Mouse (Mus musculus) heart, embryonic 12.5 days (tissue): ENCODE data around the gene Cit. TPM values are rescaled to one million over a fixed set of nuclear protein-coding genes. Genes with fewer than 3 reads are reported as not detected.

Experiments used
- ATAC-seq: fragments of 200-750 bp; cut with Nextera tagmentation; 2 replicates; pipeline ENCODE4 v1.8.0; 2017; ENCODE audit warnings: moderate TSS enrichment, moderate library complexity; ENCODE audit not compliant: insufficient number of reproducible peaks, low FRiP score
- H3K27ac ChIP-seq: fragments of 300-500 bp; sonication (generic); 2 replicates; pipeline ENCODE4 v1.5.1; 2016; ENCODE audit warnings: mild to moderate bottlenecking, moderate library complexity; ENCODE audit not compliant: poor library complexity, severe bottlenecking
- H3K27me3 ChIP-seq: fragments of 300-500 bp; sonication (generic); replicated peaks from 2 replicates; pipeline ENCODE4 v1.6.1; 2016; ENCODE audit warnings: mild to moderate bottlenecking, moderate library complexity
- H3K36me3 ChIP-seq: fragments of 300-500 bp; sonication (generic); 2 replicates; pipeline ENCODE4 v1.6.1; 2016; ENCODE audit warnings: mild to moderate bottlenecking, moderate library complexity
- H3K4me1 ChIP-seq: fragments of 300-500 bp; sonication (generic); replicated peaks from 2 replicates; pipeline ENCODE4 v1.6.1; 2016; ENCODE audit warnings: mild to moderate bottlenecking
- H3K4me2 ChIP-seq: fragments of 300-500 bp; sonication (generic); 2 replicates; pipeline ENCODE4 v1.6.1; 2016; ENCODE audit warnings: mild to moderate bottlenecking, moderate library complexity
- H3K4me3 ChIP-seq: fragments of 300-500 bp; sonication (generic); 2 replicates; pipeline ENCODE4 v1.5.1; 2016; ENCODE audit warnings: mild to moderate bottlenecking
- H3K9ac ChIP-seq: fragments of 300-500 bp; sonication (generic); 2 replicates; pipeline ENCODE4 v1.6.1; 2016; ENCODE audit warnings: mild to moderate bottlenecking, moderate library complexity
- H3K9me3 ChIP-seq: fragments of 300-500 bp; sonication (generic); replicated peaks from 2 replicates; pipeline ENCODE4 v1.6.1; 2016; ENCODE audit warnings: mild to moderate bottlenecking, moderate library complexity
- WGBS: fragments of 180-500 bp; shearing (Covaris S2); methylation state at CpG from one replicate; pipeline ENCODE4 v1.1.7; 2016; 5-methylcytosine and 5-hydroxymethylcytosine counted together
- polyA plus RNA-seq: library from polyadenylated mRNA; unstranded; fragments of >200 nt; fragmentation: Nextera tagmentation; extraction: Ambion mirVana; gene quantifications from 2 replicates; pipeline ENCODE4 v1.2.1, GENCODE M21; 2016

Gene Cit
- polyA plus RNA-seq, 1 experiment from 2014 or later = 28.5 TPM

GRCm38 (mm10) chr5:115835291-115835690 is 9.8 kb upstream of the Cit start:
- Histone ChIP-seq H3K9me3 (peaks cover 4% of the 10 kb centered on the region; the same call in 1 of the 2 replicates), H3K9ac (no peak overlapping the region), H3K4me2 (no peak overlapping the region), H3K4me3 (no peak overlapping the region), H3K27ac (no peak overlapping the region), H3K27me3 (no peaks in the 10 kb centered on the region), H3K4me1 (no peaks in the 10 kb centered on the region), H3K36me3 (no peaks in the 10 kb centered on the region)
- 60% methylated on average over 7 of the region's 7 CpGs for WGBS
- ATAC-seq = no peak

GRCm38 (mm10) chr5:115838059-115838458 is 7.0 kb upstream of the Cit start:
- WGBS = 69% methylated on average over 6 of the region's 6 CpGs
- Histone ChIP-seq H3K36me3 (no peaks in the 10 kb centered on the region), H3K4me1 (no peaks in the 10 kb centered on the region), H3K27ac (no peak overlapping the region), H3K9ac (no peak overlapping the region), H3K9me3 (0 out of 2 replicates have a peak, but pooled peaks cover 7% of the 10 kb centered on the region), H3K27me3 (no peaks in the 10 kb centered on the region), H3K4me3 (no peak overlapping the region), H3K4me2 (no peak overlapping the region)
- no peak for ATAC-seq

DNA sequence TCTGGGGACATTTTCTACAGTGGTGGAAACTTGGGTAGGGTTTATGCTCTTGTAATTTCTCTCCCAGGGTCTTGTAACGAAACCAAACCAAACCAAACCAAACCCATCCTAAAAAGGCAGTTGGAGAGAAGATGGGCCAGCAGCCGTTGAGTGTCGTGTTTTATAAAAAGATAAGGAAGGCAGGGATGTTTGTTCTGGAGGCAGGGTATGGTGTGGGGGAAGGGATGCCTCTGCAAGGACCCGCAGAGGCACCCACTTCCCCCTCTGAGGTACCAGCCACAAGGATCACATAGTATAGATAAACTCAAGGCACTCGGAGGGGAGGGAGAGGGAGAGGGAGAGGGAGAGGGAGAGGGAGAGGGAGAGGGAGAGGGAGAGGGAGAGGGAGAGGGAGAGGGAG is 4.6 kb upstream of the Cit start:
- H3K4me2 ChIP-seq = no peak overlapping the region
- no peak overlapping the region for H3K27ac ChIP-seq
- 36% methylated on average over 4 of the region's 5 CpGs for WGBS
- H3K9ac ChIP-seq = no peak overlapping the region
- H3K4me1 ChIP-seq = peaks cover 9% of the 10 kb centered on the region
- no peak for ATAC-seq
- no peaks in the 10 kb centered on the region for H3K36me3 ChIP-seq
- H3K27me3 ChIP-seq = no peaks in the 10 kb centered on the region
- H3K9me3 ChIP-seq = 0 out of 2 replicates have a peak, but pooled peaks cover 7% of the 10 kb centered on the region
- H3K4me3 ChIP-seq = no peak overlapping the region

DNA sequence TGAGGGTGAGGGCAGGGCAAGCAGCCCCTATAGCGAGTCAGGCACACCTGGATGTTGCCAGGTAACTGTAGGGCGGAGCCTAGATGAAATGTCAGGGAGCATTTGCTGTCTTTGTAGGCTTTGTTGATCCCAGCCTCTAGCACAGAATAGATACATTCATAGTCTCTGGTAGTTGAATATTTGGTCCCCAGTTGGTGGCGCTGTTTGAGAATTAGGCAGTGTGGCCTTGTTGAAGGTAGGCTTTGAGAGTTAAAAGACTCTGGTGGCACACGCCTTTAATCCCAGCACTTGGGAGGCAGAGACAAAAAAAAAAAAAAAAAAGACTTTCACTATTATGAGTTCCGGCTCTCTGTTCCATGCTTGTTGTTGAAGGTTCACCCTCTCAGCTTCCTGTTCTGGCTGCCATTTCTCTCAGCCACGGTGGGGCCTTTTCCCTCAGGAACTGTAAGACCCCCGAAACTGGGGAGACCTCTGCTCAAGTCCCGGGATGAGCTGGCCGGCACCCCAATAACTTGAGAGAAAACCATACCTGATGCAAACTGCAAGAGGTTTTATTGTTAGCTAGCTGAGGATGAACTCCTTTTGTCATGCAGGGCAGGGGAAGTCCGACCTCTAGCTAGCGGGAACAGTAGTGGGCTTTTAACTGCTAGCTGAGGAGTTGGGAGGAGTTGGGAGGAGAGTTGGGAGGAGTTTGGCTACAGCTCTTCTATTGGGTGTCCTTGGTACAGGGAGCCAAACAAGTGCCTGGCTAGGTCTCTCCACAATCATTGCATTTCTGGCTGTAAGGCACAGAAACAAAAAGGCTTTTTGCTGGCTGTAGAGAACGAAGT is 3.9 kb upstream of the Cit start:
- H3K4me1 ChIP-seq = peaks cover 16% of the 10 kb centered on the region

DNA sequence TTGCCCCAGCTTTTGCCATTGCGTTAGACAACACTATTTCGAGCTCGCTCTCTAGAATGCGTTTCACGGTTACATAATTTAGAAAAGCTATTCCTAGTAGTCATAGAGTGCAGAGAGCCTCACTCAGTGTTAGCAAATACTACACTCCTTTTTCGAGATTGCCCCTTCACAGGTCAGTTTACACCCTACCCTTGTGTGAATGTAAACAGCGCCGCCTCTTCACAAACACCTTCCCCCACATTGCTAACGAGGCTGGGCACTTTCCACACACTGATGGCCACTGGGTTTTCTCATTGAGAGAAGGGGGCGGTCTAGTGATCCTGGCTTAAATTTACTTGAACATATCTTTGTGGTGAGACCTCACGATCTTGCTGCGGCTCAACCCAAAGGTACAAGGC is 711 bp upstream of the Cit start:
- Histone ChIP-seq H3K27me3 (no peaks in the 10 kb centered on the region), H3K9ac (peak overlapping the region; percentile 70), H3K4me1 (peaks cover 21% of the 10 kb centered on the region), H3K4me2 (peak overlapping the region; percentile 98), H3K9me3 (0 out of 2 replicates have a peak, but pooled peaks cover 7% of the 10 kb centered on the region), H3K4me3 (peak overlapping the region; percentile 96), H3K27ac (peak overlapping the region; percentile 69), H3K36me3 (peaks cover 17% of the 10 kb centered on the region)
- 4% methylated on average over 12 of the region's 12 CpGs for WGBS
- peak; percentile 20; the same call in 1 of the 2 replicates for ATAC-seq

More for the DNA sequence above, 3.9 kb upstream of the Cit start:
- Histone ChIP-seq H3K9me3 (0 out of 2 replicates have a peak, but pooled peaks cover 7% of the 10 kb centered on the region), H3K27ac (no peak overlapping the region), H3K4me2 (no peak overlapping the region), H3K27me3 (no peaks in the 10 kb centered on the region), H3K4me3 (no peak overlapping the region), H3K36me3 (no peaks in the 10 kb centered on the region), H3K9ac (no peak overlapping the region)
- 76% methylated on average over 12 of the region's 12 CpGs for WGBS
- no peak for ATAC-seq

- peak overlapping the region; percentile 96 for H3K4me3 ChIP-seq
- 0 out of 2 replicates have a peak, but pooled peaks cover 7% of the 10 kb centered on the region for H3K9me3 ChIP-seq
- no peaks in the 10 kb centered on the region for H3K27me3 ChIP-seq
- WGBS = 33% methylated on average over 8 of the region's 8 CpGs
- H3K9ac ChIP-seq = peak overlapping the region; percentile 91
- H3K27ac ChIP-seq = no peak overlapping the region
- ATAC-seq = no peak
- H3K36me3 ChIP-seq = peaks cover 29% of the 10 kb centered on the region
- H3K4me2 ChIP-seq = peak overlapping the region; percentile 98
- peaks cover 21% of the 10 kb centered on the region for H3K4me1 ChIP-seq
Measured at GRCm38 (mm10) chr5:115845635-115846174, 627 bp downstream of the Cit start.

DNA sequence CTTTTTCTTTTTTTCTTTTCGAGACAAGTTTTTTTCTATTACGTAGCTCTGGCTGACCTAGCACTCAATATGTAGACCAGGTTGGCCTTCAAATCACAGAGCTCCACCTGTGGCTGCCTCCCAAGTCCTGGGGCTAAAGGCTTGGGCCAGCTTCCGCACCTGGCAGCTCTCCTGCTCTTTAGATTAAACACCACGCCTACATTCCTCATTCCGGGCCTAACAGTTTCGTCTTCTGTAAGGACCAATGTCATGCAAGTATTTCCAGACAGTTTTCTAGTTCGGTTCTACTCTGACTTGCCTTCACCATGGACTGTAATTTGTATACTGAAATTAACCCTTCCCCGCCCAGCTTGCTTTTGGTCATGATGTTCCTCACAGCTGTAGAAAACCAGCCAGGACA is 2.1 kb downstream of the Cit start:
- H3K4me1 ChIP-seq = peaks cover 21% of the 10 kb centered on the region
- H3K36me3 ChIP-seq = peaks cover 43% of the 10 kb centered on the region
- H3K9me3 ChIP-seq = no peaks in the 10 kb centered on the region
- ATAC-seq = no peak
- WGBS = 88% methylated on average over 8 of the region's 8 CpGs
- no peak overlapping the region for H3K4me2 ChIP-seq
- no peak overlapping the region for H3K9ac ChIP-seq
- H3K27me3 ChIP-seq = no peaks in the 10 kb centered on the region
- H3K4me3 ChIP-seq = no peak overlapping the region
- no peak overlapping the region for H3K27ac ChIP-seq

- Histone ChIP-seq H3K9ac (no peak overlapping the region), H3K27me3 (no peaks in the 10 kb centered on the region), H3K36me3 (peaks cover 56% of the 10 kb centered on the region), H3K27ac (no peak overlapping the region), H3K4me3 (no peak overlapping the region), H3K4me1 (peaks cover 21% of the 10 kb centered on the region), H3K9me3 (no peaks in the 10 kb centered on the region), H3K4me2 (no peak overlapping the region)
- no peak for ATAC-seq
- WGBS = 94% methylated on average over 7 of the region's 7 CpGs
Measured at GRCm38 (mm10) chr5:115848463-115848862, 3.4 kb downstream of the Cit start.

GRCm38 (mm10) chr5:115849263-115849829 is 4.3 kb downstream of the Cit start:
- peaks cover 16% of the 10 kb centered on the region for H3K4me1 ChIP-seq
- peaks cover 65% of the 10 kb centered on the region for H3K36me3 ChIP-seq
- no peaks in the 10 kb centered on the region for H3K9me3 ChIP-seq
- no peaks in the 10 kb centered on the region for H3K27me3 ChIP-seq
- no peak overlapping the region for H3K4me3 ChIP-seq
- WGBS = 89% methylated on average over 12 of the region's 12 CpGs
- no peak overlapping the region for H3K27ac ChIP-seq
- H3K4me2 ChIP-seq = no peak overlapping the region
- no peak for ATAC-seq
- H3K9ac ChIP-seq = no peak overlapping the region

DNA sequence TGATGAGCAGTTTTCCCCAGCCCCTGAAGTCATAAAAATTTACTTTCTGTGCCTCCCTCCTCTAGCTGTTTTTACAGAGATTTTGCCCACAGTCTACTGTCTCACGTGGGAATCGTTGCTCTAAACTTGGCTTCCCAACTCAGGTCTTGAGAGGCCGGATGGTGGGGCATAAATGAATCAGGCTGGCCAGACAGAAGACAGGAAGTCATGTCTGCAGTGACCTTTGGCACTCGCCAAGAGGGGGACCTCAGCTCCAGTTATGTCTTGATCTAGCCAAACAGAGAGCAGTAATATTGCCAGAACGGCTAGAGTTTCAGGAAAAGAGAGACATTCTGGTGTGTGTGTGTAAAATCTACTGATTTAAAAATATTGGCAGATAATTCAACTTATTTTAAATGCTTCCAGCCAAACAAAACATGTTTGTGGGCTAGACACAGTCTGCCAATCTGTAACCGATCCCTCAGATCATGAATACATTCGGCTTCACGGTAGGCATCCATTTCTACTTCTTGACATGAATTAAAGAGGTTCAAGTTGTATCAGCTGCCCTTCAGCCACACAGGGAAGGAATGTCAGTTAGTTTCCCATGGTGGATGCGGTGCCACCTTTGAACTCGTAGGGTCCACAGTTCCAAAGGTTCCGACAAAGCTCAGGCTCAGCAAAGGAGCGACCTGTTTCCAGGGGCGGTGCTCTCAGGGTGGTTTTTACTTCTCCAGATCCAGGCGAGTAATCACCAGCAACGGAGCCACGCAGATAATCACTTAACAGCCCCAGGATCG is 5.4 kb downstream of the Cit start:
- peaks cover 12% of the 10 kb centered on the region for H3K4me1 ChIP-seq
- no peak overlapping the region for H3K9ac ChIP-seq
- ATAC-seq = no peak
- H3K27me3 ChIP-seq = no peaks in the 10 kb centered on the region
- WGBS = 89% methylated on average over 17 of the region's 17 CpGs
- H3K9me3 ChIP-seq = no peaks in the 10 kb centered on the region
- H3K27ac ChIP-seq = no peak overlapping the region
- H3K36me3 ChIP-seq = peaks cover 75% of the 10 kb centered on the region
- H3K4me2 ChIP-seq = no peak overlapping the region
- H3K4me3 ChIP-seq = no peak overlapping the region

- Histone ChIP-seq H3K4me1 (peaks cover 7% of the 10 kb centered on the region), H3K4me2 (no peak overlapping the region), H3K27ac (no peak overlapping the region), H3K36me3 (peaks cover 78% of the 10 kb centered on the region), H3K9ac (no peak overlapping the region), H3K27me3 (no peaks in the 10 kb centered on the region), H3K9me3 (no peaks in the 10 kb centered on the region), H3K4me3 (no peak overlapping the region)
- ATAC-seq = no peak
- 93% methylated on average over 13 of the region's 13 CpGs for WGBS
Measured at GRCm38 (mm10) chr5:115851029-115851365, 5.9 kb downstream of the Cit start.
